Mouse (Mus musculus) neural tube, embryonic 13.5 days (tissue): Measurements from ENCODE around the gene Vsig10l. TPM values are rescaled to one million over a fixed set of nuclear protein-coding genes. Genes with fewer than 3 reads are reported as not detected.
A peak's percentile ranks its signal among the peaks of the same experiment; 100 is the strongest.

Experiments used
- ATAC-seq: fragments of 200-750 bp; cut with Nextera tagmentation; 2 replicates; pipeline ENCODE4 v1.8.0; 2017; ENCODE audit warnings: low read depth, mild to moderate bottlenecking, moderate TSS enrichment, moderate library complexity
- H3K27ac ChIP-seq: fragments of 300-500 bp; sonication (generic); replicated peaks from 2 replicates; pipeline ENCODE4 v1.5.1; 2015; ENCODE audit warnings: moderate library complexity, mild to moderate bottlenecking, inconsistent platforms
- H3K27me3 ChIP-seq: fragments of 300-500 bp; sonication (generic); 2 replicates; pipeline ENCODE4 v1.6.1; 2015; ENCODE audit warnings: mild to moderate bottlenecking, inconsistent platforms
- H3K36me3 ChIP-seq: fragments of 300-500 bp; sonication (generic); 2 replicates; pipeline ENCODE4 v1.6.1; 2015; ENCODE audit warnings: mild to moderate bottlenecking, inconsistent platforms
- H3K4me1 ChIP-seq: fragments of 300-500 bp; sonication (generic); replicated peaks from 2 replicates; pipeline ENCODE4 v1.6.1; 2015; ENCODE audit warnings: inconsistent platforms
- H3K4me2 ChIP-seq: fragments of 300-500 bp; sonication (generic); 2 replicates; pipeline ENCODE4 v1.6.1; 2015; ENCODE audit warnings: inconsistent platforms, mild to moderate bottlenecking, moderate library complexity
- H3K4me3 ChIP-seq: fragments of 300-500 bp; sonication (generic); 2 replicates; pipeline ENCODE4 v1.5.1; 2015; ENCODE audit warnings: mild to moderate bottlenecking, inconsistent platforms
- H3K9ac ChIP-seq: fragments of 300-500 bp; sonication (generic); 2 replicates; pipeline ENCODE4 v1.6.1; 2015; ENCODE audit warnings: moderate library complexity, mild to moderate bottlenecking, inconsistent platforms
- H3K9me3 ChIP-seq: fragments of 300-500 bp; sonication (generic); 2 replicates; pipeline ENCODE4 v1.6.1; 2016; ENCODE audit warnings: inconsistent platforms
- WGBS: fragments of 180-500 bp; shearing (Covaris S2); methylation state at CpG from one replicate; pipeline ENCODE4 v1.1.7; 2015; 5-methylcytosine and 5-hydroxymethylcytosine counted together
- microRNA-seq: library from miRNA; unstranded; fragments of <30 nt; microRNA quantifications from one replicate; pipeline ENCODE4, GENCODE M21; 2016
- polyA plus RNA-seq: library from polyadenylated mRNA; unstranded; fragments of >200 nt; fragmentation: Nextera tagmentation; extraction: Ambion mirVana; gene quantifications from 2 replicates; pipeline ENCODE4 v1.2.1, GENCODE M21; 2015

The Vsig10l gene
- polyA plus RNA-seq, 1 experiment from 2014 or later, result 9.6 TPM

DNA sequence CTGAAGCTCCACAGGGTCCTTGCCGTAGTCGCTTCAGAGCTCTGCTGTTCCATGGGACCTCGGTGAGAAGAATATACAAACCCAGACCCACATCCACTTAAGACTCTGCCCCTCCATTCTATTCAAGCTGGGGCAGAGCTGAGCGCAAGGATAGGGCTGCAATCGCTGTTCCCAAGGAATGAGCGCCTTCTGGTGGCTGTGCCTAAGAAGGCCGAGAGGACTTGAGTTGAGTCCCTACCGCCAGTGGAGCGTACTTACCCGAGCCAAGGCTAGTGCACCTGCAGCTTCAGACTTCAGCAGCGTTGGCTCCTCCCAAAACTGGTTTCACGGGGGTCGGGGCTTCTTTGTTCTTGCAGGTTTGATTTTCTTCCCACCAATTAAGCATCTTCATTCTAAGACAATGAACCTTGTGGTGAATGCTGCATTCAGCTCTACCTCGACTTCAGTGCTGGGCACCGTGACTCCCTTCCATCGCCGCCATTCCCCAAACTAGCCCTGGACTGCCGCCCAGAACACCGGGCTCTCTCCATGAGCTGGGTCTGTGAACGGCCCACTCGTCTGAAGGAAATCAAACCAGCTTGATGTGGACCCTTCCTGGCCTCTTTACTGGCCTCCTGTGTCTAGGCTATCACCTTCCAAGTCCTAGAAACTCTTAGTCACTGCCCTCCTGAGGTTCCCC, 32.5 kb downstream of the Vsig10l start:
- Histone ChIP-seq H3K4me1 (0 out of 2 replicates have a peak, but pooled peaks cover 3% of the 10 kb centered on the region), H3K27ac (no peak overlapping the region), H3K4me2 (no peak overlapping the region), H3K27me3 (peaks cover 24% of the 10 kb centered on the region), H3K36me3 (no peaks in the 10 kb centered on the region), H3K4me3 (no peak overlapping the region), H3K9me3 (0 out of 2 replicates have a peak, but pooled peaks cover 4% of the 10 kb centered on the region), H3K9ac (no peak overlapping the region)
- WGBS, result 12% methylated on average over 21 of the region's 21 CpGs
- peak; percentile 52 for ATAC-seq

- ATAC-seq, result no peak
- Histone ChIP-seq H3K4me3 (no peak overlapping the region), H3K4me2 (no peak overlapping the region), H3K27me3 (no peaks in the 10 kb centered on the region), H3K36me3 (no peaks in the 10 kb centered on the region), H3K27ac (no peak overlapping the region), H3K9ac (no peak overlapping the region), H3K4me1 (no peaks in the 10 kb centered on the region), H3K9me3 (no peaks in the 10 kb centered on the region)
- WGBS, result 60% methylated on average over 4 of the region's 4 CpGs
Measured at GRCm38 (mm10) chr7:43511707-43512478, 48.9 kb downstream of the Vsig10l start.

DNA sequence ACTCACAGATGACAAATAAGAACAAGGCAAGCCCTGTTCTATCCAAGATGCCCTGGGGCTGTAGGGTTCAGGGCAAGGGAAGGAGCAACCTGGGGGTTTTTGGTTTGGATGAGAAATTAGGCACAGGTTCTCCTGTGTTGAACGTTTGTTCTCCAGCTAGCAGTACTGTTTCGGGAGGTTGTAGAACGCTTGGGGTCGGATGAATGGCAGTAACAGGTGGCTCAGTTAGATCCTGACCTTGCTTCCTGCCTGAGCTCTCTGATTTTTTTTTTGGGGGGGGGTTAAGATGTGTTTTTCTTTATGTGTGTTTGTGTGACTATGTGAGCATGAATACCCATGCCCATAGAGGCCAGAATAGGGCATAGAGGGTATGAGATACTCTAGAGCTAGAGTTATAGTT, 49.6 kb downstream of the Vsig10l start:
- Histone ChIP-seq H3K27ac (no peak overlapping the region), H3K4me2 (no peak overlapping the region), H3K9me3 (no peaks in the 10 kb centered on the region), H3K9ac (no peak overlapping the region), H3K27me3 (no peaks in the 10 kb centered on the region), H3K4me1 (no peaks in the 10 kb centered on the region), H3K4me3 (no peak overlapping the region), H3K36me3 (no peaks in the 10 kb centered on the region)
- 82% methylated on average over 4 of the region's 4 CpGs for WGBS
- no peak for ATAC-seq

GRCm38 (mm10) chr7:43515076-43515475, 52.1 kb downstream of the Vsig10l start:
- no peak overlapping the region for H3K4me3 ChIP-seq
- H3K36me3 ChIP-seq, result no peaks in the 10 kb centered on the region
- H3K27ac ChIP-seq, result no peak overlapping the region
- no peak overlapping the region for H3K9ac ChIP-seq
- H3K4me2 ChIP-seq, result no peak overlapping the region
- no peak for ATAC-seq
- H3K27me3 ChIP-seq, result no peaks in the 10 kb centered on the region
- H3K9me3 ChIP-seq, result no peaks in the 10 kb centered on the region
- H3K4me1 ChIP-seq, result no peaks in the 10 kb centered on the region
- whole genome bisulfite sequencing, result 86% methylated on average over 5 of the region's 5 CpGs

GRCm38 (mm10) chr7:43518341-43518740, 55.4 kb downstream of the Vsig10l start:
- ATAC-seq, result no peak

More at GRCm38 (mm10) chr7:43518341-43518740, 55.4 kb downstream of the Vsig10l start:
- H3K4me2 ChIP-seq, result no peak overlapping the region
- no peaks in the 10 kb centered on the region for H3K9me3 ChIP-seq
- no peak overlapping the region for H3K27ac ChIP-seq
- no peaks in the 10 kb centered on the region for H3K4me1 ChIP-seq
- H3K4me3 ChIP-seq, result no peak overlapping the region
- H3K27me3 ChIP-seq, result no peaks in the 10 kb centered on the region
- no peak overlapping the region for H3K9ac ChIP-seq
- WGBS, result 87% methylated on average over 15 of the region's 15 CpGs
- H3K36me3 ChIP-seq, result no peaks in the 10 kb centered on the region

Small RNA genes lying within 50 kb of the gene (microRNA-seq; reads per million reads assigned to microRNA genes)
- gene Mir7051, result 0.44 reads per million

Other genes starting within 250 kb of the Vsig10l start
- gene Zfp715, start 149.9 kb upstream of the Vsig10l start, polyA plus RNA-seq, result 16.2 and 17.4 TPM in 2 replicates
- 0.17 and 0.26 TPM in 2 replicates for gene Siglecf, start 111.8 kb upstream of the Vsig10l start, polyA plus RNA-seq
- 0.21 TPM in 1 of 2 replicates, not detected in the other for gene Siglecg, start 54.9 kb upstream of the Vsig10l start, polyA plus RNA-seq
- gene Lim2, start 35.5 kb upstream of the Vsig10l start, polyA plus RNA-seq, result not detected in 2 replicates
- gene Nkg7, start 26.1 kb upstream of the Vsig10l start, polyA plus RNA-seq, result not detected in 2 replicates
- gene Cldnd2, start 22.4 kb upstream of the Vsig10l start, polyA plus RNA-seq, result not detected in 2 replicates
- gene Etfb, start 19.1 kb upstream of the Vsig10l start, polyA plus RNA-seq, result 148 and 170 TPM in 2 replicates
- gene Gm45233, start 19.0 kb upstream of the Vsig10l start, polyA plus RNA-seq, result 0.40 TPM in 1 of 2 replicates, not detected in the other
- 8.6 TPM in 2 replicates for gene Iglon5, start 26.9 kb downstream of the Vsig10l start, polyA plus RNA-seq
- not detected in 2 replicates for gene 4931406B18Rik, start 42.8 kb downstream of the Vsig10l start, polyA plus RNA-seq
- 1.5 and 1.6 TPM in 2 replicates for gene Cd33, start 81.3 kb downstream of the Vsig10l start, polyA plus RNA-seq
- gene Zfp658, start 99.1 kb downstream of the Vsig10l start, polyA plus RNA-seq, result 8.2 and 9.5 TPM in 2 replicates
- gene Zfp719, start 116.5 kb downstream of the Vsig10l start, polyA plus RNA-seq, result 13.9 and 14.7 TPM in 2 replicates
- gene Zfp819, start 144.0 kb downstream of the Vsig10l start, polyA plus RNA-seq, result 0.29 and 0.32 TPM in 2 replicates
- not detected in 2 replicates for gene Ceacam18, start 171.6 kb downstream of the Vsig10l start, polyA plus RNA-seq
- 0.41 TPM in 1 of 2 replicates, not detected in the other for gene Siglece, start 197.0 kb downstream of the Vsig10l start, polyA plus RNA-seq
- 20.1 and 21.1 TPM in 2 replicates for gene Ctu1, start 208.9 kb downstream of the Vsig10l start, polyA plus RNA-seq
- not detected in 2 replicates for gene Klk14, start 227.3 kb downstream of the Vsig10l start, polyA plus RNA-seq
- not detected in 2 replicates for gene Klk13, start 249.4 kb downstream of the Vsig10l start, polyA plus RNA-seq